Mouse (Mus musculus): ENCODE measurements around the gene Serpina3n.
A peak's percentile ranks its signal among the peaks of the same experiment; 100 is the strongest.
"Not testable (repeated sequence)": the region's sequence is repeated elsewhere in the genome, so short reads cannot be mapped to it uniquely, and the experiment has no call there.

Serpina3n gene

GRCm38 (mm10) chr12:104406454-104406885, at the start of gene Serpina3n:
TSS of gene Serpina3n (plus strand) at chr12:104406729.
- no peak for DNase-seq

- DNase-seq = no peak
Measured at GRCm38 (mm10) chr12:104369986-104370385, 36.5 kb upstream of the Serpina3n start.

DNA sequence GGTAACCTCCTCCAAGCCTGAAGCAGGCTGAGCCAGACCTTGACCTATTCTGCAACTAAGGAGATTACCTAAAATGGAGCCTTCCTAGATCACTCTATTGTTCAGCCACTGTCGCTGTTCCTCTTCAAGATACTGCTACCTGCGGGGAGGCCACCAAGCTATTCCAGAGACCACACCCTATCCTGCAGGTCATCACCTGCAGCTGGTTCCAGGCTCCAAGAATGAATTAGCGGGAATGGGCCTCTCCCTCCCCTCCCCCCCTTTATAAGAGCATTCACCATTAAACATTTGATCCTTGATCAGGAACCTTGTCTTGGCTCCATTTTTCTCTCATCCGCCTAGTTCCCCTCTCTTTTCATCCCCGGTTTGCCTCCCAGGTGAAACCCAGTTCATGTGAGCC, 29.4 kb upstream of the Serpina3n start:
- not testable (repeated sequence) for DNase-seq

DNA sequence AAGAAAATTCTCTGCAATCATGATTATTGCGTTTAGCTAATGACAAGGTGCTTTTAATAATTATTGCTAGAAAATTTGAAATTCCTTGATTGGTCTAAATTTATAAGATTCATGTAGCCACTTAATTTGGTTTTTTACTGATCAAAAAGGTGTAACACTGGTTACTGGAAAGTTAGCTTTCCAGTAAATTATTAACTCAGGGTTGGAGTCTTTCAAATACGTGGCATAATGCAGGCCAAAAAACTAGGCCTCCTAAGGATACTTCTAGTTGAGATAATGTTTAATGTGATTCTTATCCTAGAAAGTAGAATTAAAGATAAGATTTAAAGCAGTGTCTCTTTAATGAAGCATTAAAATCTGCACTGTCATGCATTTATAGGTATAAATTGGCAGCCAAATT, 28.2 kb upstream of the Serpina3n start:
- not testable (repeated sequence) for DNase-seq

- DNase-seq = not testable (repeated sequence)
Measured at GRCm38 (mm10) chr12:104378815-104379214, 27.7 kb upstream of the Serpina3n start.

GRCm38 (mm10) chr12:104379856-104380255, 26.7 kb upstream of the Serpina3n start:
- DNase-seq = no peak

- not testable (repeated sequence) for DNase-seq
Measured at GRCm38 (mm10) chr12:104381071-104381604, 25.4 kb upstream of the Serpina3n start.

DNA sequence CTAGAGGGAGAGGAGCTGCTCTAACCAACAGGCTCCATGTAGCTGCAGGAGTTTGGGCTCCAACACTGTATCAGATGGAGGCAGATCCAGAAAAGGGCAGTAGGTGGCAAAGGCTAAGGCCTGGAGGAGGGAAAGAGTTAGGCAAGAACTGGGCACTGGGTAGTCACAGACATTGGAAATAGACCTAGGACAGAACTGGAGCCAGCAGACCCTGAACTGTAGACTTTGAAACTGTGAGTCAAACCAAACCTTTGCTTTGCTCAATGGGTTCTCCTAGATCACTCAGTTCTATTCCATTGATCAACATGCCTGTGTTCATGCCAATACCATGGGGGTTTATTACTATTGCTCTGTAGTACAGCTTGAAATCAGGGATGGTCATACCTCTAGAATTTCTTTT, 20.5 kb upstream of the Serpina3n start:
- DNase-seq = not testable (repeated sequence)

- not testable (repeated sequence) for DNase-seq
Measured at GRCm38 (mm10) chr12:104386878-104387277, 19.7 kb upstream of the Serpina3n start.

DNA sequence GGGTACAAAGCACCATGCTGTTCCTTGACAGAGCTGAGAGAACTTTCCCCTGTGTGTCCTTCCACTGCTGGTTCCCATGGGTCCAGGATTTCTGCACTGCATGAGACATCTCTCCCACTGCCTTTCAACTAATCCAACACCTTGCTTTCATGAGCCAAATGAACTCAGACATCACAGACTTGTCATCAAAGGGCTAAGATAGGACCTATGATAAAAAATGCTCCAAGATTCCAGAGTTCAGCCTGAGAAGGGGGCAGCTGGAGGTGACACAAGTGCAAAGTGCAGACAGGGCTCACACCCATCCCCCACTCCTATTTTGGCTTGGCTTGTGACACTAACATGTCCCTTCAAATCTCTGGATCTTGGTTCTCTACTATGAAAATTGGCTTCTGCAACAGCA, 18.1 kb upstream of the Serpina3n start:
- DNase-seq = no peak

- DNase-seq = not testable (repeated sequence)
Measured at GRCm38 (mm10) chr12:104391057-104391456, 15.5 kb upstream of the Serpina3n start.

GRCm38 (mm10) chr12:104403968-104404367, 2.6 kb upstream of the Serpina3n start:
- DNase-seq = no peak

DNA sequence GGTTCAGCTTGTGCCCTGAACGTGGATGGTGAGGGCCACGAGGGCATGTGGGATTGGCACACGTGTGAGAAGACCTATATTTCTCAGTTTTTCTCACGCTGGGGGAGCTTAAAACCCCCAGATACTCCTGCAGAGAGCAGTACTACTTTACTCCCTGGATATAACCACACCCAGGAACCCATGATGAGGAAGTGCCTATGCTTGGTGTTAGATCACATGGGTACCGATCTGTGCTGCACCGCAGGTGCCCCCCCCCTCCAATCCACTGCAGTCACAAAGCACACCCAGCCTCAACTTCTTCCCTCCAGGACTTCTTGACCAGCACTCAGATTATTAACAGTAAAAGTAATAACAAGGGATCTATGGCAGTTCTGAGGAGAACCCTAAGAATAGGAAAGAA, 6.0 kb downstream of the Serpina3n start:
- DNase-seq = no peak

- DNase-seq = no peak
Measured at GRCm38 (mm10) chr12:104414576-104414975, 8.0 kb downstream of the Serpina3n start.

GRCm38 (mm10) chr12:104415625-104416315, 9.2 kb downstream of the Serpina3n start:
- no peak for DNase-seq

- peak; percentile 91 for DNase-seq
Measured at GRCm38 (mm10) chr12:104418340-104419135, 12.0 kb downstream of the Serpina3n start.

GRCm38 (mm10) chr12:104419136-104419462, 12.6 kb downstream of the Serpina3n start:
- no peak for DNase-seq

DNA sequence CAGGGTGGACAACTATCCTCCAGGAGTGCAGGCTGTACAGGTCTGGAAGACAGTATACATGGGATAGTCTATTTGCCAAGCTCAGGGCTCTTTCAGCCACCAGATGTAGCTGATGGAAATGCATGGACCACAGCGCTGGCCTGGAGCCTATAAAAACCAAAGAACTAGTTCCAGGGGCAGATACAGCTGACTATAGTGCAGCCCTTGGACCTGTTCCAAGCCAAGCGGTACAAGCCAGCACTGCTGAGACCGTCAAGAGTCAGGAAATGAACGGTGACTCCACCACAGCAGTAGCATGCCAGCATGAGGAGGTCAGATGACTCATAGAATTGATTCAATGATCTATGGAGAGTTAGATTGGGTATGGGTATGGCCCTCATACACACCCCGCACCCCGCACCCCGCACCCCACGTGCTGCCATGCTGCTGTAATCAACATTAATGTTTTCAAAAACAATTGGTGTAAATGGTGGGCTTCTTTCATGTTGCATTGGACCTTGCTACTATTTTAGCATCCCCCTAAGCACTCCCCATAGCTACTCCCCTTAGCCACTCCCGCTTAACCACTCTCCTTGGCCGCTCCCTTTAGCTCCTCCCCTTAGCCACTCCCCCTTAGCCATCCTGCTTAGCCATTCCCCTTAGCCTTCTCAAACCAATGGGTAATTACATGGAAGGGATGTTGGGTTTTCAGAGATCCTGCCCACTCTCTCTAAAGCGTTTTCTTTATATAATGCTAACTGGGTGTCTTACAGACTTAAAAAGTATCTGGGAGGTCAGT, 16.3 kb downstream of the Serpina3n start:
- DNase-seq = peak; percentile 81

- no peak for DNase-seq
Measured at GRCm38 (mm10) chr12:104425591-104425990, 19.1 kb downstream of the Serpina3n start.

GRCm38 (mm10) chr12:104426915-104427314, 20.4 kb downstream of the Serpina3n start:
- DNase-seq = peak; percentile 57

- no peak for DNase-seq
Measured at GRCm38 (mm10) chr12:104431359-104431758, 24.8 kb downstream of the Serpina3n start.

DNA sequence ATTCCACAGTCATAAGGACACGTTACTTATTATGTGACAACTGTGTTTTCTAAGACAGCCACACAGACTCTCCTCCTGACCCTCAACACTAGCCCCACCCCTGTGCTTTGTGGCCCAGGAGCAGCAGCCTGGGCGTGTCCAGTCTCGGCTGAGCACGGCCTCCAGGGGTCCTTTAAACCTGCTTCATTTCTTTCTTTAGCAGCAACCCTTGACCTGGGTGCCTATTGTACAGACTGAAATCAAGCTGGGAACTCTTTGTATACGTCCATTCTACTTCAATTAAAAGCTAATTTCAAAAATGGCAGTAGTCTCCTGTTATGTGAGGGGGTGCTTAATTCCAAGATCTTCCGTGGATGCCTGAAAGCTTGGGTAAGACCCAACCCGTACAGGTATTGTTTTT, 26.7 kb downstream of the Serpina3n start:
- DNase-seq = no peak

All from kidney, postnatal 10 days (tissue).